Mouse (Mus musculus): Measurements from ENCODE around the gene Ino80.

DNA sequence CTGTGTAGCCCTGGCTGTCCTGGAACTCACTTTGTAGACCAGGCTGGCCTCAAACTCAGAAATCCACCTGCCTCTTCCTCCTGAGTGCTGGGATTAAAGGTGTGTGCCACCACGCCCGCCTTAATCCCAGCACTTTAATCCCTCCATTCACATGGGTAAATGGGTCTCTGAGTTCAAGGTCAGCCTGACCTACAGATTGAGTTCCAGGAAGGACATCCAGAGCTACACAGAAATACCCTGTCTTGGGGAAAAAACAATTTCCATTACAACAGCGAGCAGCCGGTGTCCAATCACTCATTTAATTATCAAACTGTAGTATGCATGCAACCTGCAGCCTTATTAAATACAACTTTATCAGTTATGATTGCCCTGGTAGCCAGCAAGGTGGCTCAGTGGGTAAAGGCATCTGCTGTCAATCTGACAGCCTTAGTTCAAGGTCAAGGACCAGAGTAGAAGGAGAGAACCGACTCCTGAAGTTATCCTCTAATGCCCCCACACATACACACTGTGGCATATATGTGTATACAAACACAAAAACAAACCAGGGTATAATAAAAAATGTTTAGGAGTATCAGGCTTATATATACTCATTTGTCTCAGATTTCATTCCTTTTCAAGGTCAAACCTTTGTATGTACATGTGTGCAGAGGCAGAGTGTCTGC is 14.2 kb downstream of the Ino80 start:
- no peak for TF ChIP-seq SIN3A (IDR thresholded peaks at IDR 0.05; ENCODE audit: low read length)
- TF ChIP-seq CTCF (conservative IDR thresholded peaks at IDR 0.05 in 1 of 2, IDR thresholded peaks at IDR 0.05 in 1 of 2; ENCODE audit: low read depth in 2 of 2, low read length in 2 of 2), result no peak
- no peak for TF ChIP-seq ZNF384 (IDR thresholded peaks at IDR 0.05; ENCODE audit: low read depth, low read length)
- TF ChIP-seq BHLHE40 (IDR thresholded peaks at IDR 0.05; ENCODE audit: low read depth, low read length), result no peak
- no peak for TF ChIP-seq USF1 (IDR thresholded peaks at IDR 0.05; ENCODE audit: low read depth, low read length)
- no peak for TF ChIP-seq NRF1 (IDR thresholded peaks at IDR 0.05; ENCODE audit: low read depth, low read length)
- no peak for TF ChIP-seq CHD1 (IDR thresholded peaks at IDR 0.05; ENCODE audit: low read depth, low read length)
- no peak for TF ChIP-seq MAFK (IDR thresholded peaks at IDR 0.05; ENCODE audit: insufficient replicate concordance, low read length)
